Mouse (Mus musculus) lung, adult 18-20 months (tissue): ENCODE measurements at regions not wholly inside any gene's neighbourhood (a gene's known extent, or its start where the extent isn't known, plus 50 kb on each side); places are given as distances from the start of the nearest gene placed in this dataset.
A peak's percentile ranks its signal among the peaks of the same experiment; 100 is the strongest.
"Not testable (repeated sequence)": the region's sequence is repeated elsewhere in the genome, so short reads cannot be mapped to it uniquely, and the experiment has no call there.

Experiments used
- DNase-seq, 2 experiments: peaks; one replicate each; pipeline ENCODE4 v3.0.0; 2022; ENCODE audit warnings: mixed read lengths in 2 of 2

GRCm38 (mm10) chr3:149097026-149097425 is 106.7 kb upstream of the Adgrl2 start:
- DNase-seq, result no peak

- DNase-seq, result no peak
These were observed 102.3 kb upstream of the Adgrl2 start for GRCm38 (mm10) chr3:149092649-149093048.

DNA sequence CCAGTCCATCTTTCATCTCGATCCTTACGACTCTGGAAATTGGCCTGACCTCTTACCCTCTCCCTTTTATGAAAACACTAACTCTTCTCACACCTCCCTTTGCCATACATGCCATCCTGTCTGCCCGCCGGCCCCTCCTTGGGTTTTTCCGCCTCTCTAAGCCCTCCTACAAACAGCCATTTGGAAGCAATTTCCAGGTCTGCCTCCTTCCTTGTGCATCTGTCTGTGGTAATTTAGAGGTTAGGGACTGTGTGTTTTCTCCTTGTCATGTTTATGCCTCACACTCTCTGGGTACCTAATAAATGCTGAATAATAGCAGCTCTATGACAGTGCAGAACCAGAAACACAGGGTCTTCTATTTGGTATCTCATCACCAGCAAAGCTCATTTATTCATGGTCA is 99.7 kb upstream of the Adgrl2 start:
- DNase-seq, result no peak

- peak in 1 of 2 experiments; percentile 28 for DNase-seq
These were observed 98.3 kb upstream of the Adgrl2 start for GRCm38 (mm10) chr3:149088621-149089128.

GRCm38 (mm10) chr3:149087488-149087887 is 97.1 kb upstream of the Adgrl2 start:
- DNase-seq, result no peak

GRCm38 (mm10) chr3:149086704-149087103 is 96.3 kb upstream of the Adgrl2 start:
- peak in 1 of 2 experiments; percentile 8 for DNase-seq

GRCm38 (mm10) chr3:149086086-149086485 is 95.7 kb upstream of the Adgrl2 start:
- DNase-seq, result peak in 1 of 2 experiments; percentile 5

DNA sequence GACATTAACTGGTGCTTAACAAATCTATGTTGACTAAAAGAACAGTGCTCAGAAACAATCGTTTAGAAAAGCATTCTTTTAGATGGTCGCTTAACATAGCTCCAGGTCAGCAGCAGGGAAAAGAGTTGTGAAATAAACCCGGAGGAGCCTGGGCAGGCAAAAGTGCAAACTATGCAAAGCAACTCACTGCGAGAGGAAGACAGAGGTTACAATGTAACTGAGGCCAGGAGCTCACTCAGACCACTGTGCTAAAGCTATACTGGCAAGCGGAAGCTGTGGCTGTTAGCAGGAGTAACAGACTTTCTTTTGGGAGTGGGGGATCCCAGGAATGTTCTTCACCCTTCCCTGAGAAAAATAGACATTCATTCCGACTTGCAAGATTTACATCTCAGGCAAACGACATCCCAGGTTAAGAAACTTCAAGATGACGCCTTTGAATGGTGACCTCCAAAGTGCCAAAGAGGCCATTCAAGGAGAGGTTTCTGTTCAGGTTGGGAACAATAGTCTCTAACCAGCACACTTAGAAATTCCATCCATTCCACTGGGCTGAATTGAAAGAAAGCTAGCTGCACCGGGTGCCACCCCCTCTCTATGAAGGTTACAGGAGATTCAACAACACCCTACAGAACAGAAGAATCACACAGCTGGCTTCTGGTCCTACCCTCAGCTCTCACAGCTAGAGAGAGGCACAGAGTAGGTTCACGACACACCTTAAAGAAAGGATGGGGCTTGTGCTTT is 94.7 kb upstream of the Adgrl2 start:
- peak in 1 of 2 experiments; percentile 16 for DNase-seq

DNA sequence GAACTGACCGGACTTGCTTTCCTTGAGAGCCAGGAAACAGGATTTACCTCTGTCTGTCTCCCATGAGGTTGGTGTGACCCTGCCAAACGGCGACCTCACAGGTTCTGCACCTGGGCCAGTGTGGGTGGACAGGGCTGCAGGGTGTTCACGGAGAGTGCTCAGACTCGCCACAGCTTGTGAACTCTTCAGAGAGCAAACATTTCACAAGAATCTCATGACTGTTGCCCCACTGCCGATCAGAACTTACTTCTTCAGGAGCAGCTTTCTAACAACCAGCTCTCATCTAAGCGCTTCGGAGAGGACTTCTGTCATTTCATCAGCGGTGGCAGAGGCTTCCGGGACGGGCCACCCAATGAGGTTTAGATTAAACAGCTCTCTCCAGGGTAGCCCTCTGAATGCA is 93.0 kb upstream of the Adgrl2 start:
- peak; percentile 54 to 68 for DNase-seq

GRCm38 (mm10) chr3:149078881-149079280 is 88.5 kb upstream of the Adgrl2 start:
- DNase-seq, result no peak

DNA sequence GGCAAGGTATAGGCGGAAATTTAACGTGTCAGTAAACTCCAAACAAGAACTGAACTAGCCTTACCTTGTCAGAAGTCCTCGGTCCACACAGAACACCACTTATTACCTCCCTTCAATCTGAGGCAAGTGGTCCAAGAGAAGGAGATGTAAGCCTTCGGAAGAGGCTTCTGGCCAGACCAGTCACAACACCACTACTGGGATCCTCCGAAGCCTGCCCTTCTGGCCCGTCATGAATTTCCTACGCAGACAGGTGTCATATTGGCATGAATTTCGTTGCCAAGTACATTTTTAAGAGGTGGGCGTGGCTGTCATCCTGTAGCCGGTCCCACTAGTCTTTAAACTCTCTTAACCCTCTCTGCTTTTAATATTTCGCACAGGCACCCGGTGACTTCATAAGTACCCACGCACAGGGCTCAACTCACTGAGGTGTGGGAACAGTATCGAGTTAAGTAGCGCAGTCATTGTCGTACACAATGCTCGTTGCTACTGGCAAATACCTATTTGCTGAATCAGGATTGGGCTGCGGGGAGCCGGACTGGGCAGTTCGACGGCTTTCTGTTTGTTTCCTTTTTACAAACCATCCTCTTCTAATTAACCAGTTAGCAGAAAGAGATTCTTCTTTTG is 86.7 kb upstream of the Adgrl2 start:
- peak; percentile 55 to 70 for DNase-seq

GRCm38 (mm10) chr3:149075488-149075851 is 85.1 kb upstream of the Adgrl2 start:
- no peak for DNase-seq

DNA sequence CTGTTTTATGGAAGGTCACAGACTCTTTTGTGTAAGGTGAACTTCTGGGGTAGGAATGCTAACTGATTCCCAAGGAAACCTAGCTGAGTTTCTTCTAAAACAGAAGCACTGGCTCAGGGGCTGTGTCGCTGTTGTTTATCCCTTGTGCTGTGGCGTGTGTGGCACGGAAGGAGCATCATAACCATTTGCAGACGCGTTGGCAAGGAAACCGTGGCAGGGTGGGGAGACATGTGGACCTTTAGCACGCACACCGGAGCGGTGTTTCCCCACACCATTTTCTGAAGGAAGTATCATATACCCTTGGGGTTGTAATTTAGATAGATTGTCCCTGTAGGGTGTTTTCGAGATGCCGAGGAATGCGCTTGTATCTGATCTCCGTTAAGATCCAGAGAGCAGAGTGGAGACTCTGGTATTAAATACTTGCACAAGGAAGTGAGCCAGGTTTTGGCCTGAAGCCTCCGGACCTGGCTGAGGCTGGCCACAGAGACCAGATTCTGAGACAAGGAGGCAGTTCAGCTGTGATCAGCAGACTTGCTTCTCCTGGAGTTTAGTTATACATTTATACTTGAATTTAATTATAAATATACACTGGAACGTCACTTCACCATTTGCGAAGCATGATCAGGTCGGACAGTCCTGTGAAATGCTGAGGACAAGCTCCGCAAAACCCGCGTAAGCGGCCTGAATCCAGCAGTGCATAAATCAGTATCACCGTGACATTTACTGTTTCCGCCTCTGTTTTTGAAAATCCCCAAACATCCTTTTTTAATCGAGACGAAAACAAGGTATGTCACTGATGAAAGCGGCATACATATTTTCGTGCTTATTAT is 84.5 kb upstream of the Adgrl2 start:
- no peak for DNase-seq

GRCm38 (mm10) chr3:149070201-149070600 is 79.8 kb upstream of the Adgrl2 start:
- peak in 1 of 2 experiments; percentile 4 for DNase-seq

- no peak for DNase-seq
These were observed 79.1 kb upstream of the Adgrl2 start for GRCm38 (mm10) chr3:149069436-149069835.

- no peak for DNase-seq
These were observed 78.5 kb upstream of the Adgrl2 start for GRCm38 (mm10) chr3:149068821-149069220.

- DNase-seq, result peak in 1 of 2 experiments; percentile 26
These were observed 77.4 kb upstream of the Adgrl2 start for GRCm38 (mm10) chr3:149067758-149068157.

DNA sequence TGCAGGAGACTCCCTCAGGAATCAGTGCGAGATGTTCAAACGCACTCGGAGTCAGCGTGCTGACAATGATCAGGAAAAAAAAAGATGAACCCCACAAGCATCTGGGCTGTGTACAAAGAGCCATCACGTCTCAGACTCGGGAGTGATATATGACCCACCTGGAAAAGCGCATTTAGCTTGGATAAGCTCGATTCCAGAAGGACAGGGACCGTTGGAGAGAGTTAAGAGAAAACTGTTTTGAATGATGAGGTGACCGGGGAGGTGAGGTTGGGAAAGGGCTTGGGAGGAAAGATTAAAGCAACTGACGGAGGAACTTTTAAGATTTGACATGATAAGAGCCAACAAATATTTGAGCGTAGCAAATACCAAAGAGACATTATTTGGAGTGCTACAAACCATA is 64.7 kb upstream of the Adgrl2 start:
- no peak for DNase-seq

GRCm38 (mm10) chr3:149052295-149052902 is 62.0 kb upstream of the Adgrl2 start:
- not testable (repeated sequence) for DNase-seq

DNA sequence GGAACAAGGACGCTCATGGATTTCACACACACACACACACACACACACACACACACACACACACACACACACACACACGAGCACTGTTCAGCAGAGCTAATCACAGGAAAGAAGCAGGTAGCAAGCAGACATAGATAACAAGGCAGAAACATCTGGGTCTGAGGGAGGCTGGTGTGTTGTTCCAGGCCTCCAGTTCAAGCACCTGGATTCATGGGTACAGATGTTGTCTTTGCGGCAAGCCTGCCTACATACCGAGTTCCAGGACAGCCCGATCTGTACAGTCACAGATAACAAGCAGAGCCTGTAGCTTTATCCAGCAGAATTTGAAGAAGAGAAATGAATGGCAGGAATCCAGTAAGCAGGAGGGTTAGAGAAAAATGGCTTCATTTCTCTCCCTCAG is 55.0 kb upstream of the Adgrl2 start:
- no peak for DNase-seq

GRCm38 (mm10) chr3:149043901-149044300 is 53.5 kb upstream of the Adgrl2 start:
- no peak for DNase-seq

GRCm38 (mm10) chr3:149042527-149042926 is 52.2 kb upstream of the Adgrl2 start:
- DNase-seq, result no peak

DNA sequence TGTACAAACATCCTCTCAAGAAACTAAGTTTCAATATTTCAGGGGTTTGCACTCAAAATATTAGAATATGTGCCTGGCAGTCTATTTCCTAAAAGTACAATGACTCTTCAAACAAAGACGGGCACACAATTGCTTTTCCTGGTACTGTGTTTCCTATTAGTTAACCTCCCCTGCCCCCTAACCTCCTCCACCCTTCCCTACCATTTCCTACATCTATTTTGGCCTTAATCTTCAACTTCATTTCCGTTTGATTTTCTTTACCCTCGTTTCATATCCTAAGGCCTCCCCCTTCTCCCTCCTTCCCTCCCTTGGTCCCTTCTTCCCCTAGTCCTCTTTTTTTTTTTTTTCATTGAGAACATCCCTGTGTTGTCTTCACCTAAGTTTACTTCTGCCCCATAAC is 50.8 kb upstream of the Adgrl2 start:
- DNase-seq, result no peak
